Comparison of ENCODE assay signal across 23 mouse cellular contexts in the genomic region with DNA sequence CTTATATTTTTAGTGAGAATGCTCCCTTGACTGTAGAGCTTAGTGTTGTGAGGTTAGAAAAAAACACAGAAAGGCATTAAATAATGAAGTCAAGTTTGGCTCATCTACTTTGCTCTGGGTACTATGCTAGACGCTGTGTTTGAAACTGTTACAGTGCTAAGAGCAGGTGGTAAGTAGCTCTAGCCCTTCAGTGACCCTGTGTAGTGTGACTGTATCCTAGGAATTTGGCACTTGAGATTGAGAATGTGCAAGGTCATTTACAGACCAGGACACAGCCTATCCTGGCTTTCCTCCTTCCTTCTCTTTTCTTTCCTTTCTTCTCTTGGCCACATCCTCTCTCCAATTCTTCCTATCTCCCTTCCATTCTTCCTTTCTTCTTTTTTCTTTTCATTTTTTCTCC.
A peak's percentile ranks its signal among the peaks of the same experiment; 100 is the strongest.
DNase-seq lines count a peak whose midpoint lies in the region; ATAC-seq and TF ChIP-seq lines count a peak whose summit lies in the region.
"Had no signal": no experiment of that assay in that cellular context is flagged by ENCODE, and none has a peak within 500 bp of the region (broad histone marks: within the 10 kb centered on the region; RNA-seq: fewer than 3 reads in every experiment).

No protein-coding gene starts in this region.

- no peak for TF ChIP-seq EP300 in heart, postnatal 0 days (IDR thresholded peaks at IDR 0.05; ENCODE audit: low read depth)
- no peak for TF ChIP-seq EP300 in heart, adult 2 months (IDR thresholded peaks at IDR 0.05; ENCODE audit: insufficient read depth, low read depth, low read length)

- peak; percentile 51; the same call in 1 of the 2 replicates for ATAC-seq in heart, postnatal 0 days (ENCODE audit: insufficient read depth, low read depth)
- 0 out of 2 replicates have a peak, but pooled peaks have one; percentile 11 for ATAC-seq in lung, embryonic 15.5 days (ENCODE audit: borderline replicate concordance, extremely low read depth, low FRiP score, low TSS enrichment)
- ATAC-seq: CD4-positive, CD25-positive, alpha-beta regulatory T cell, adult 4 months; forebrain, embryonic 13.5 days; forebrain, embryonic 15.5 days had no signal

- H3K9ac ChIP-seq in heart, postnatal 0 days (replicated peaks; ENCODE audit: low read depth, low read length): no peak overlapping the region
- no peak overlapping the region for H3K9ac ChIP-seq in heart, adult 2 months (ENCODE audit: low read depth, low read length)
- no peak overlapping the region for H3K9ac ChIP-seq in lung, embryonic 15.5 days
- H3K9ac ChIP-seq: embryonic facial prominence, embryonic 12.5 days; forebrain, embryonic 13.5 days; forebrain, embryonic 15.5 days had no signal

- 43% methylated on average over 1 of the region's 1 CpGs for WGBS in heart, postnatal 0 days
- WGBS in heart, adult 2 months: 43% methylated on average over 1 of the region's 1 CpGs
- 31% methylated on average over 1 of the region's 1 CpGs for WGBS in lung, embryonic 15.5 days

- H3K27ac ChIP-seq in heart, postnatal 0 days (ENCODE audit: low read depth): no peak overlapping the region
- no peak overlapping the region for H3K27ac ChIP-seq in heart, adult 2 months
- H3K27ac ChIP-seq in lung, embryonic 15.5 days: no peak overlapping the region
- H3K27ac ChIP-seq: embryonic facial prominence, embryonic 10.5 days; embryonic facial prominence, embryonic 12.5 days; forebrain, embryonic 13.5 days; forebrain, embryonic 15.5 days had no signal

- no peak for TF ChIP-seq CTCF in heart, postnatal 0 days (IDR thresholded peaks at IDR 0.05; ENCODE audit: low read depth)
- no peak for TF ChIP-seq CTCF in heart, adult 2 months (IDR thresholded peaks at IDR 0.05)

- intact Hi-C loops in heart, postnatal 25 days (cut with DNase I): no loop called here
- intact Hi-C loops in heart, adult 2 months (cut with DNase I): loop anchor here (10.0 kb wide), 1 partner anchor 63 kb away; no protein-coding TSS in a partner anchor

- no peaks in the 10 kb centered on the region for H3K36me3 ChIP-seq in heart, postnatal 0 days (replicated peaks; ENCODE audit: control insufficient read depth, insufficient read depth, low read length)
- no peaks in the 10 kb centered on the region for H3K36me3 ChIP-seq in heart, adult 2 months (ENCODE audit: control insufficient read depth, insufficient read depth, low read length)
- no peaks in the 10 kb centered on the region for H3K36me3 ChIP-seq in lung, embryonic 15.5 days
- H3K36me3 ChIP-seq: embryonic facial prominence, embryonic 10.5 days; embryonic facial prominence, embryonic 12.5 days; forebrain, embryonic 15.5 days; G1E had no signal

- DNase-seq in heart, adult 11 months: peak; percentile 16
- no peak for DNase-seq in heart, postnatal 25 days (ENCODE audit: low spot score)
- DNase-seq in heart, postnatal 0 days (ENCODE audit: low spot score): no peak
- DNase-seq in heart, adult 2 months: no peak
- DNase-seq in lung, adult 18-20 months: no peak
- peak; percentile 53 for DNase-seq in Muller cell, postnatal 12 days (ENCODE audit: inconsistent ontology term)
- DNase-seq: adrenal gland, adult 2 months; adrenal gland, postnatal 14 days; adrenal gland, postnatal 36 days; B cell, adult 2 months; cerebellum, adult 11-12 months; cerebellum, adult 2 months; cerebellum, adult 9-10 months; cerebellum, postnatal 10 days; cerebellum, postnatal 25 days had no signal

- no peaks in the 10 kb centered on the region for H3K79me2 ChIP-seq in heart, adult 2 months (replicated peaks; ENCODE audit: control insufficient read depth, insufficient read depth, low read length)

- no peak overlapping the region for H3K4me2 ChIP-seq in heart, postnatal 0 days (ENCODE audit: low read depth, low read length)
- H3K4me2 ChIP-seq in lung, embryonic 15.5 days: no peak overlapping the region
- H3K4me2 ChIP-seq: embryonic facial prominence, embryonic 12.5 days; forebrain, embryonic 13.5 days; forebrain, embryonic 15.5 days had no signal

- no peaks in the 10 kb centered on the region for H3K9me3 ChIP-seq in heart, postnatal 0 days (replicated peaks; ENCODE audit: control insufficient read depth, low read length)
- no peaks in the 10 kb centered on the region for H3K9me3 ChIP-seq in lung, embryonic 15.5 days
- H3K9me3 ChIP-seq: embryonic facial prominence, embryonic 10.5 days; embryonic facial prominence, embryonic 12.5 days; forebrain, embryonic 13.5 days; forebrain, embryonic 15.5 days; G1E had no signal

- H3K4me1 ChIP-seq in heart, postnatal 0 days (ENCODE audit: control insufficient read depth, insufficient read depth): no peaks in the 10 kb centered on the region
- H3K4me1 ChIP-seq in heart, adult 2 months (ENCODE audit: control insufficient read depth, insufficient read depth, low read length): no peaks in the 10 kb centered on the region
- H3K4me1 ChIP-seq in lung, embryonic 15.5 days: no peaks in the 10 kb centered on the region
- H3K4me1 ChIP-seq: embryonic facial prominence, embryonic 10.5 days; embryonic facial prominence, embryonic 12.5 days; forebrain, embryonic 13.5 days; forebrain, embryonic 15.5 days had no signal

- H3K4me3 ChIP-seq in heart, postnatal 0 days (ENCODE audit: low read depth, low read length): no peak overlapping the region
- no peak overlapping the region for H3K4me3 ChIP-seq in heart, adult 2 months
- H3K4me3 ChIP-seq in lung, embryonic 15.5 days: no peak overlapping the region
- H3K4me3 ChIP-seq: embryonic facial prominence, embryonic 10.5 days; embryonic facial prominence, embryonic 12.5 days; forebrain, embryonic 13.5 days; forebrain, embryonic 15.5 days had no signal

- no peak for TF ChIP-seq POLR2A in heart, adult 2 months (IDR thresholded peaks at IDR 0.05; ENCODE audit: insufficient read depth, low read depth, low read length)

- no peaks in the 10 kb centered on the region for H3K27me3 ChIP-seq in heart, postnatal 0 days (ENCODE audit: control insufficient read depth, insufficient read depth, low read length)
- H3K27me3 ChIP-seq in heart, adult 2 months (ENCODE audit: control insufficient read depth, insufficient read depth, low read length): no peaks in the 10 kb centered on the region
- H3K27me3 ChIP-seq in lung, embryonic 15.5 days: no peaks in the 10 kb centered on the region
- H3K27me3 ChIP-seq: CH12.LX; embryonic facial prominence, embryonic 12.5 days; forebrain, embryonic 13.5 days; forebrain, embryonic 15.5 days had no signal

Comparison
In these comparisons a context has a peak if more than half of its experiments do, and no peak if none do; other contexts are left out.
1. DNase-seq: peak in heart, adult 11 months (single experiment) and Muller cell, postnatal 12 days (single experiment); none in heart, postnatal 25 days (single experiment), heart, postnatal 0 days (single experiment), heart, adult 2 months (0 of 2) and lung, adult 18-20 months (0 of 2).